Mouse (Mus musculus) naive thymus-derived CD4-positive, alpha-beta T cell, adult 2 months (primary cell): ENCODE measurements around the gene Btg2.

ENCODE experiments used
- DNase-seq: peaks from one replicate; pipeline ENCODE4 v3.0.0-alpha.2; 2011; ENCODE audit warnings: low read depth

Btg2 gene

DNA sequence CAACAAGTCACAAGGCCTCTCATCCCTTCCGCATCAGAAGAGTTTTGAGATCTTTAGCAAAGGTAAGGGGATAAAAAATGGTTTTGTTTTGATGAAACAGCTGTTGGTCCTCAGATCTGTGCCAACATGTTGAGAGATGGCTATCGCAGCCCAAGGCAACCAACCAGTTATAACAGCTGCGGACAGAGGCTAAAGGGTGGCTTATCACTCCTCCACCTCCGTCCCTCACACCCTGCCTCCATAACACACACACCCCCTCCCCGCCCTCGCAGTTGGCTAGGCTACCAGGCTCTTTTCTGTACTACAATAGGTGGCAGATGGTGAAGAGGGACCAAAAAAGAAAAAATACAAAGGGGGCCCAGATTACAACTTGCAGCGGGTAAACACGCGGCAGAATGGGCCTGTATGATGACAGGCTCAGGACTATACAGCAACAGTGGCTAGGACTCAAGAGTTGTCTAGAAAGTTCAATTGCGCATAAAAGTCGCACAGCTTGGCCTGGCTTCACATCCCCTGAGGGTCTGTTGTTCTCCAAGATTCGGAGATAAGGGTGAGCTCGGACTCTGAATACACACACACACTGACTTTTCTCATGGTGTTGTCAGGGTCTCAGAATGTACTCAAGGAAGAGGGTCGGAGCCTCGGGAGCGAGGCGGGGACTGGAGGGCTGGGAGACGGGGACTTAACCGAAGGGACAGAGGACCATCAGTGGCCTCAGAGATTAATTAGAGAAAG, 692 bp downstream of the Btg2 start:
- peak; percentile 67 for DNase-seq

DNA sequence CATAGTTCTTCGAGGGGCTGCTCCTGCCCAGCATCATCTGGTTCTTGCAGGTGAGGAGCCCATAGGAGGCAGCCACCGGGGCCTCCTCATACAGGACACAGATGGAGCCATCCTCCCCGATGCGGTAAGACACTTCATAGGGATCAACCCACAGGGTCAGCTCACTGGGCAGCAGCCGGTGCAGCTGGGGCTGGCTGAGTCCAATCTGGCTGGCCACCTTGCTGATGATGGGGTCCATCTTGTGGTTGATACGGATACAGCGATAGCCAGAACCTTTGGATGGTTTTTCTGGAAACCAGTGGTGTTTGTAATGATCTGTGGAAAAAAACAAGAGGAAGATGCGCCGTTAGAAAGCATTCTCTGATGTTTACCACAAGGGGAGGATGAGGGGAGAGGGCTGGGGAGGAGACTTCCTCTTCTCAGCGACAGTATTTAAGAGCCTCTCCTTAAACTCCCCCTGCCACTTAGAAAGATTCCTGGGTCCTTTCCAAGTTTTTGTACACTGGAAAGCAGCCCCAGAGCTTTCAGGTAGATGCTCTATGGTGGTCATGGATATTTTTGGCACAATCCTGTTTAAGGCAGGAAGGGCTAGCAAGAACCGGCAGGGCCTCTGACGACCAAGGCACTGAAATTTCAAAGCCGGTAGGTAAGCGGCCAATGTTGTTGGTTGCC, 1.4 kb downstream of the Btg2 start:
- DNase-seq = peak; percentile 82

GRCm38 (mm10) chr1:134076789-134077188, 2.1 kb downstream of the Btg2 start:
- DNase-seq = peak; percentile 38

DNA sequence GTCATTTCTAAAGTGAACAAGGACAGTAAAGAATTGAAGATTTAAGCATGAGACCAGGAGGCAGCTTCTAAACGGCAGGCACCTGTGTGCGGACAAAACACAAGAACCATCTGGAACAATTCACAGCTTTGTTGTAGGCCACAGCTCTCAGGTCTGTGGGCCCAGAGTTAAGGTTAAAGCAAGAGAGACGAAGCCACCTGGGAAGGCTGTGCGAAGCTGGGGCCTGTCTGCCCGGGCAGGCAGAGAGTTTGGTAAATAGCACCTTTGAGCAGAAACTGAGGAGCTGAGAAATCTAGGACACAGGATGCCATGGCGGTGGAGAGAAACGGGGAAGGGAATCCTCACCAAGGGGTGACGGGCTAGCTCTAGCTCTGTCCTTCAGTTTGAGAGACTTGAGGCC, 3.4 kb downstream of the Btg2 start:
- peak; percentile 54 for DNase-seq

DNA sequence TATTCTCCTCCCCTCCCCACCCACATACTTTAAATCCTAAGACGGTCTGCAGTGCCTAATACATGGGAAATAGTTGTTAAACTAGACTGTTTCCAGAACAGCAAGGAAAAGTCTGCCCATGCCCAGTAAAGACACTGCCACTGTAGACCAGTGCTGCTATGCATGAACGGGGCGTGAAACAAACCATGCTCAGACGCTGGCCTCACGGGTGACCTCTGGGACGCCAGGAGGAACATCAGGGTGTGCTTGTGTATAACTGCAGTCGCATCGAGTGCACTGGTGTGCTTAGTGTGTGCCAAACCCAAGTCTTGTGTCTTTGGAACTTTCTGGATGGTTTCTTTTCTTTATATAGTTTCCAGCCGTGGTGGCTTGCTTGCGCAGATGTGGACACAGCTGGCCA, 4.3 kb downstream of the Btg2 start:
- DNase-seq = peak; percentile 54

- peak; percentile 48 for DNase-seq
Measured at GRCm38 (mm10) chr1:134074184-134074583, 4.7 kb downstream of the Btg2 start.

- peak; percentile 21 for DNase-seq
Measured at GRCm38 (mm10) chr1:134073658-134074057, 5.3 kb downstream of the Btg2 start.

- DNase-seq = peak; percentile 17
Measured at GRCm38 (mm10) chr1:134073061-134073564, 5.8 kb downstream of the Btg2 start.

GRCm38 (mm10) chr1:134071411-134072018, 7.4 kb downstream of the Btg2 start:
- DNase-seq = no peak

DNA sequence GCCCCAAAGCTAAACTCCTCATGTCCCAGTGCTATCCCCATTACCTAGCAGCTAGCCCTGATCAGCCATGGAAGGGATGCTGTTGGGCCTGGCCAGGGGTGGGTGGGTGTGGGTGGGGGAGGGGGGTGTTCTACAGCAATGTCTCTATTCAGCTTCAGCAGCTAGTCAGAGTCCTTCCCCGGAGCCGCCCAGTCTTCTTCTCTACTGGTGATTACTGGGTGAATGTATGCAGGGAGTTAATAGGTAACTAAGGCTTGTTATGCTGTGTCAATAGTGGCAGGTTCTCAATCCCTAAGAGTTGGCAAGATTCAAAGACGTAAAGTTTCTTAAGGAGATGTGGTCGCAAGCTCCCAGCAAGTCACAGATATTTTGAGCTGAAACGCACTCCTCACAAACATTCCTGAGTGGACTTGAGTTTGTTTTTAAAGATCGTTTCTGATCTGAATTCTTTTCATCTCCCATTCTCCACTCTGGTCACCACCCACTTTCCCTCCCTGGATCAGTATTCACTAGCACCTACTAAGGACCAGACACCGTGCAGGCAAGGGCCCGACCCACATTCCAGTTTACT, 8.7 kb downstream of the Btg2 start:
- no peak for DNase-seq

GRCm38 (mm10) chr1:134067143-134067619, 11.7 kb downstream of the Btg2 start:
- peak; percentile 79 for DNase-seq

DNA sequence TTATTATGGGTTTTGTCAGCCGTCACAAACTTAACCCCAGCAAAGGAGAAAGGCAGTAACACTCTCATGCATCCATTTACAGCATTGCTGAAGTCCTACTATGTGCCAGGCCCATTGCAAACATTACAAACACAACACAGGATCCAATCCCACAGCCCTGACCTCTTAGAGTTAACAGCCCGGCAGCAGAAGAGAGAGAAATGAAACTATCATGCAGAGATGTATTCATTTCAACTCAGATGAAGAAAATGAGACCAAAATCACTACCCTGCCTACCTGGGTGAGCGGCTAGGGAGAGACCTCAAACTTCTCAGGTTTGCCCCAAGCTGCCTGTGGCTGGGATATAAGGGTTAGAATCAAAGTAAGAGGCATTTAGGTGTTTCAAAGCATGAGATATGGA, 12.4 kb downstream of the Btg2 start:
- DNase-seq = peak; percentile 45

DNA sequence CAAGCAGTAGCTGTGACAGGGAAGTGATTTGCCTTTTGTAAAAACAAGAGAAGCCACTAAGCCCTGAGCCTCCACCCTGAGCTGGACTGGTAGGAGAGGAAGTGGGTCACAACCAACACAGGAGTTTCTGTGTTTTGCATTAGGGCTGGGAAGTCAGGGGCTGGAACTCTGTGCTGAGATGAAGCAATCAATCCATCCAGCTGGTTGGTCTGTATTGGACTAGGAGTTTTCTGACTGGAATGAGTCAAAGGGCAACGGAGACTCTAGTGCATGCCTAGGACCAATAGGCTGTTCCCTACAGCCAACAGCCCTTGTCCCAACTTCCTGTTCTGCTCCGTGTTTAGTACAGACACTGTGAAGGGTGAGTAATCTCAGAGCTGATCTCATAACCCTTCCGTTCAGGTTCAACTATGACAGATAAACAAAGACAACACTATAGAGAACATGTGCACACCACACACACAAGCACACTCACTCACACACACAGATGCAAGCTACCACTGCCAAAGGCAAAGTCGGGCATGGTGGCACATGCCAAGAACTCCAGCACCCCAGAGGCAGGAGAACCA, 13.6 kb downstream of the Btg2 start:
- DNase-seq = peak; percentile 73

DNA sequence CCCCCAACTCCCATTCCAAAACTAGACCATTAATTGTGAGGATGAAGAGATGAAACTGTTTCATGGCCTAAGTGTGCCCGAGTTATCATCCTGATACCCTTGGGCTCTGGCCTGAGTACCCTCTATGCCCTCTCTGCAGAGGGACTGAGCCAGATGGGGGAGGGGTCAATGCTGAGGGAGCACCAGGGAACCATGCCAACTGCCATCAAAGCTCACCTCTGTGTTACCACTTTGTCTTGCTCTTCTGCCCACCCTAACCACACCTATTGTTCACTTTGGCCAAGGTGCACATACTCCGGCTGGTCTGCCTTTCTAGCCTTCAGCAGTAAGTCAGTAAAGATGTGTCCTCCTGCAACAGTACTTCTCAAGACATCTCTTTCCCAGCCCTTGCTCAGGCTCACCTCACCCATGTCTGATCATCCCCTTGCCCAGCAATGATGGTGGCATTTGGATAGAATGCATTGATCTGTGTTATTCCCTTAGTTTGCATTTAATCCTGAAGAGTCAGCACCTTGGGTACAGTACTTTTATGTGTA, 14.6 kb downstream of the Btg2 start:
- DNase-seq = no peak

DNA sequence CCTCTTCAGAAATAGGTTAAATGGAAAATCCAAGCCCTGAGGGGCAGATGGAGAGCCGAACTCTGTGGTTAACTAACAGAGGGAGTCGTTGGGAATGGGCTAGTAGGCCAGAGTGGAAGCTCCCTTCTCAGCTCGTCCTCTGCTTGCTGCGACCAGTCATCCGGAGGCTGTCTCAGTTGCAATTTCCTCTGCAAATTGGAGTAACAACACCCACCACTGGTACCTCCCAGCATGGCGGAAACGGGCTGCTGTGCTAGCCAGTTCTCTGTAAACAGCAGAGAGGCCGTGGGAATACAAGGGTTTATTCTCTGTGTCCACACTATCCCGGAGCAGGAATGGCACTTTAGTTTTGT, 15.2 kb downstream of the Btg2 start:
- DNase-seq = peak; percentile 72

DNA sequence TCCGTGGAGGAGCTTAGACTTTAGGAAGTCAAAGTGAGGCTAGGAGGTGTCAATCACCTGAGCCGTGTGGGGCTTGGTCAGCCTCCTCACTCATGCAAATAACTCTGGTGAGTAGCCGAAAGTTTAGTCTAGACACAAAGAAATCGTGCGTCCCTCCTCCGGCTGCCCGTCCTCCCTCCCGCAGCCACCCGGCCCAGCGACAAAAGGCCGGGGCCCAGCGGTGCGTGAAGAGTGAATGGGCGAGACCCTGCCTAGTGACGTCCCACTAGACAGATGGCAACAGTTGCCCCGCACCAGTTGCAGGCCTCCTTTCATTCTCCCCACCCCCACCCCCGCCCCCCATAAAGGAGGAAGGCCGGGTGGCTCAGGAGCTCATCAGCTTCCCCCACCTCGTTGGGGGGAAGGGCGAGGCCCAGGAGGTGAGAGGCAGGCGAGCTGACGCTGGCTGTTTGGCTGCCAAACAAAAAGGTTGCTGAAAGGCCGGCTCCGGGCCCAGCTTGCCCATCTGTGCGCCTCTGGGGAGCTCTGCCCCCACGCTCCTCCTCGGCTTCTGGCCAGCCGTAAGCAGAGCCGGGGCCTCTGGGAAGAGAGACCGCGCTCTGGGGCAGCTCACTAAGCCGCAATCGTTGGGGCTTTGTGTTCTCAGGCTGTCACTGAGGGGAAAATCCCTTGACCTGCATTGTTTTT, 15.7 kb downstream of the Btg2 start:
- DNase-seq = peak; percentile 70

- no peak for DNase-seq
Measured at GRCm38 (mm10) chr1:134062411-134063085, 16.4 kb downstream of the Btg2 start.

GRCm38 (mm10) chr1:134061915-134062314, 17.0 kb downstream of the Btg2 start:
- no peak for DNase-seq

DNA sequence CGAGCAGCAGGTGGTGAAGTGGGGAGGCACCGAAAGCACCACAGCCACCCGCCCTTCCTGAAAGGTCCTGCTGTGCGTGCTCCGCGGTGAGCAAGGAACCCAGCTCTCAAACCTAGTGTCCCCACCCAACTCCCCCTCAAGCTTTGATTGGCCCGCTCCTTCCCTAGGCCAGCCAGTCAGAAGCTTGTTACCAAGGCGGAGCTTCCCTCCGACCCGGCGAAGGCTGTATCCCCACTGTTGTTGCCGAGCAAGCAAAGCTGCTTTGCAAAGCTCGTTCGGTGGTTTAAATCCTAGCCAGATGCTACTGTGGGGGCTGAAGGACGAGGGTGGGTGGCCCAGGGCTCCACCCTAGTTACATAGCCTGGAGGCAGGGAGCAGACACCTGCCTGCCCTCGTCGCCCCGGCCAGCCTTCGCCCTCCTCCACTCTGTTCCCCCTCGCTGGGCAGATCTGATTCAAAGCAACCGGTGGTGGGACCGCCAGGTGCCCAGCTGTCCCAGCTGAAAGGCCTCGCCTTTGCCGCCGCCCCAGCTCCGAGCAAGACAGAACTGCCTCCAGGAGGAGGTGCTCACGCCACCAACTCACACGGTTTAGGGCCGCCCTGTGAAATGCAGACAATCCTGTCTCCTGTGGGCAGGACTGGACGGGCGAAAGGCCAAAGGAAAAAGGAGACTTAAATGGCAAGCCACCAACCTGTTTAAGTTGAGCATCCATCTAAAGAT, 17.9 kb downstream of the Btg2 start:
- DNase-seq = peak; percentile 94
